Mouse (Mus musculus) forebrain, embryonic 15.5 days (tissue): ENCODE results near the gene Iqschfp. TPM values are rescaled to one million over a fixed set of nuclear protein-coding genes. Genes with fewer than 3 reads are reported as not detected.

ENCODE experiments used
- ATAC-seq: fragments of 200-750 bp; cut with Nextera tagmentation; replicated peaks from 2 replicates; pipeline ENCODE4 v1.8.0; 2017; ENCODE audit warnings: mild to moderate bottlenecking, moderate TSS enrichment, moderate library complexity
- H3K27ac ChIP-seq: fragments of 300-500 bp; sonication (generic); replicated peaks from 2 replicates; pipeline ENCODE4 v1.5.1; 2015; ENCODE audit warnings: mild to moderate bottlenecking, inconsistent platforms
- H3K27me3 ChIP-seq: fragments of 300-500 bp; sonication (generic); 2 replicates; pipeline ENCODE4 v1.6.1; 2015; ENCODE audit warnings: inconsistent platforms
- H3K36me3 ChIP-seq: fragments of 300-500 bp; sonication (generic); 2 replicates; pipeline ENCODE4 v1.6.1; 2015; ENCODE audit warnings: mild to moderate bottlenecking, inconsistent platforms
- H3K4me1 ChIP-seq: fragments of 300-500 bp; sonication (generic); 2 replicates; pipeline ENCODE4 v1.6.1; 2015; ENCODE audit warnings: inconsistent platforms
- H3K4me2 ChIP-seq: fragments of 300-500 bp; sonication (generic); replicated peaks from 2 replicates; pipeline ENCODE4 v1.6.1; 2015; ENCODE audit warnings: mild to moderate bottlenecking, inconsistent platforms
- H3K4me3 ChIP-seq: fragments of 300-500 bp; sonication (generic); 2 replicates; pipeline ENCODE4 v1.5.1; 2015; ENCODE audit warnings: mild to moderate bottlenecking, inconsistent platforms
- H3K9ac ChIP-seq: fragments of 300-500 bp; sonication (generic); replicated peaks from 2 replicates; pipeline ENCODE4 v1.6.1; 2015; ENCODE audit warnings: mild to moderate bottlenecking, inconsistent platforms
- H3K9me3 ChIP-seq: fragments of 300-500 bp; sonication (generic); 2 replicates; pipeline ENCODE4 v1.6.1; 2016; ENCODE audit warnings: inconsistent platforms
- WGBS: fragments of 180-500 bp; shearing (Covaris S2); methylation state at CpG from one replicate; pipeline ENCODE4 v1.1.7; 2015; ENCODE audit warnings: mixed read lengths; 5-methylcytosine and 5-hydroxymethylcytosine counted together
- polyA plus RNA-seq: library from polyadenylated mRNA; unstranded; fragments of >200 nt; fragmentation: Nextera tagmentation; extraction: Ambion mirVana; gene quantifications from 2 replicates; pipeline ENCODE4 v1.2.1, GENCODE M21; 2015

The Iqschfp gene
- polyA plus RNA-seq, 1 experiment from 2014 or later: 3.3 TPM

GRCm38 (mm10) chr3:68610011-68610410 is 718.0 kb downstream of the Iqschfp start:
- WGBS: 80% methylated on average over 6 of the region's 6 CpGs
- no peak for ATAC-seq
- Histone ChIP-seq H3K9ac (no peak overlapping the region), H3K4me2 (no peak overlapping the region), H3K27me3 (no peaks in the 10 kb centered on the region), H3K4me3 (no peak overlapping the region), H3K27ac (no peak overlapping the region), H3K4me1 (peaks cover 11% of the 10 kb centered on the region), H3K9me3 (no peaks in the 10 kb centered on the region), H3K36me3 (no peaks in the 10 kb centered on the region)

GRCm38 (mm10) chr3:68610598-68611261 is 718.7 kb downstream of the Iqschfp start:
- 90% methylated on average over 11 of the region's 11 CpGs for WGBS
- Histone ChIP-seq H3K9ac (no peak overlapping the region), H3K4me3 (no peak overlapping the region), H3K9me3 (no peaks in the 10 kb centered on the region), H3K27me3 (no peaks in the 10 kb centered on the region), H3K36me3 (no peaks in the 10 kb centered on the region), H3K27ac (no peak overlapping the region), H3K4me1 (peaks cover 6% of the 10 kb centered on the region), H3K4me2 (no peak overlapping the region)
- no peak for ATAC-seq

GRCm38 (mm10) chr3:68615042-68615810 is 723.2 kb downstream of the Iqschfp start:
- peak; percentile 20; the same call in 1 of the 2 replicates for ATAC-seq
- Histone ChIP-seq H3K36me3 (peaks cover 4% of the 10 kb centered on the region; the same call in 1 of the 2 replicates), H3K4me1 (no peaks in the 10 kb centered on the region), H3K27ac (no peak overlapping the region), H3K9ac (no peak overlapping the region), H3K27me3 (no peaks in the 10 kb centered on the region), H3K4me2 (no peak overlapping the region), H3K4me3 (no peak overlapping the region), H3K9me3 (no peaks in the 10 kb centered on the region)
- 71% methylated on average over 10 of the region's 10 CpGs for WGBS

DNA sequence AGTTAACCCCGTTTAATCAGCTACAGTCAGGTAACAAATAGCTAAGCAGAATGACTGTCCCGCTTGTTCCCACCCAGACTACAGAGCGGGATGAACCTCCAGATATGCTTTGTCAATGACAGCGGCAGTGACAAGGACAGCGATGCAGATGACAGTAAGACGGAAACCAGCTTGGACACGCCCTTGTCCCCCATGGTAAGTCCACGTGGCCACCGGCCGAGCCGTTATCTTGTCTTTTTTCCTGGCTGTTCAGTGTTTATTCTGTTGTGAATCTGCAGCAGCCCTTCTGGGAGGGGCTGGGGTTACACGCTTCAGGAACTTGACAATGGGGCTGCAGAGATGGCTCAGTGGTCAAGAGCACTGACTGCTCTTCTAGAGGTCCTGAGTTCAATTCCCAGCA is 724.3 kb downstream of the Iqschfp start:
- Histone ChIP-seq H3K9ac (no peak overlapping the region), H3K36me3 (peaks cover 10% of the 10 kb centered on the region), H3K27ac (no peak overlapping the region), H3K4me3 (no peak overlapping the region), H3K9me3 (no peaks in the 10 kb centered on the region), H3K4me2 (no peak overlapping the region), H3K27me3 (no peaks in the 10 kb centered on the region), H3K4me1 (no peaks in the 10 kb centered on the region)
- ATAC-seq: no peak
- WGBS: 92% methylated on average over 12 of the region's 12 CpGs

DNA sequence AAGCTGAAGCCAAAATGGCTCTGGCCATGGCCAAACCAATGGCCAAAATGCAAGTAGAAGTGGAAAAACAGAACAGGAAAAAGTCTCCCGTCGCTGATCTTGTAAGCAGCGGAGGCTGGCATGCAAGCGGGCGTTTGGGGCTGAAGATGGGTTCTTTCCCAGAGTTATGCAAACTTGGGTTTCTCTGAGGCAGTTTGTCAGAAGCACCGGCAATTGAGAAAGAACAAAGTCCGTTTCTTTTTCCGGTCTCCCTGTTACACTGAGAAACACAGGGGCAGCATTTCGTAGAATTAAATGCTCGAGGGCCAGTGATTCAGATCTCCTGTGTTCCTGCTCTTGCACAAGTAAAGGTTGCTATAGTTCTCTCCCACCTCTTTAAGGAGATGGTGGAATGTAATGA is 725.7 kb downstream of the Iqschfp start:
- no peaks in the 10 kb centered on the region for H3K27me3 ChIP-seq
- 93% methylated on average over 10 of the region's 10 CpGs for WGBS
- H3K4me2 ChIP-seq: no peak overlapping the region
- no peaks in the 10 kb centered on the region for H3K9me3 ChIP-seq
- no peak overlapping the region for H3K4me3 ChIP-seq
- H3K36me3 ChIP-seq: peaks cover 17% of the 10 kb centered on the region
- H3K4me1 ChIP-seq: no peaks in the 10 kb centered on the region
- no peak overlapping the region for H3K27ac ChIP-seq
- no peak overlapping the region for H3K9ac ChIP-seq
- ATAC-seq: no peak

DNA sequence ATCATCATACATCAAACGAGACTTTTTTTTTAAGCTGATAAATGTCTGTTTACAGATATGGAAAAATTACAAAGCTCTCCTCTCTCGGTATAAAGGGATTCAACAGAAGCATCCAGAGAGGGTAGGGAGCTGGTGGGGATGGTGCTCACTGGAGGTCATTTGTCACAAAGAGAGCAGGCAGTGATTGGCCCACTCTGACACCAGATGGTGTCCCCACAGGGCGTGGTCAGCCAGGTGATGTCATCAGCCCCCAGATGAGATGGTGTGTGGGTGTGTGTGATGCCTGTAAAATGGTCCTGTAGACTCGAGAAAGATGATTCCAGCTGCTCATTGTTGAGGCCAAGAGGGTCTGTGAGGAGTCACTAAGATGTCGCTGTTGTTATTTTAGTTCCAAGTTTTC is 727.1 kb downstream of the Iqschfp start:
- Histone ChIP-seq H3K9me3 (no peaks in the 10 kb centered on the region), H3K9ac (no peak overlapping the region), H3K27ac (no peak overlapping the region), H3K4me2 (no peak overlapping the region), H3K27me3 (no peaks in the 10 kb centered on the region), H3K4me3 (no peak overlapping the region), H3K4me1 (no peaks in the 10 kb centered on the region), H3K36me3 (peaks cover 24% of the 10 kb centered on the region)
- 82% methylated on average over 5 of the region's 5 CpGs for WGBS
- no peak for ATAC-seq

DNA sequence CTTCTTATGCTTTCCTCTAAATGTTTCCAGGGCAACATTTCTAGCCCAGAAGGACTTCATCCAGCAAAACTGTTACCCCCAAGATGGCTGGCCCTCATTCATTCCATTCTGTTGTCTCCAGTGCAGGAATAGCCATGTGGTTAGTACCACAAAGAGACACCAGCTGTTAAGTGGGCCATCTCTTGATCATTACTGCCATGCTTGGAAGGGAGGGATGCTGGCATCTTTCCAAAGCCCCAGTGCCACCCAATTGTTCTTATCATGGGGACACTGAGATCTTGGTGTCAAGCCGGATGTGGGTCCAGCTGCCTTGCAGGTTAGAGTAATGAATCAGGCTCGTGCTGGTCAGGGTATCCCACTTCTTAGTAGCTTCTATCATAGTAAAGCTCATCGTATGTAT is 729.9 kb downstream of the Iqschfp start:
- no peak overlapping the region for H3K4me2 ChIP-seq
- no peak overlapping the region for H3K9ac ChIP-seq
- WGBS: 93% methylated on average over 3 of the region's 3 CpGs
- H3K27me3 ChIP-seq: no peaks in the 10 kb centered on the region
- H3K36me3 ChIP-seq: peaks cover 42% of the 10 kb centered on the region
- H3K4me1 ChIP-seq: no peaks in the 10 kb centered on the region
- no peak overlapping the region for H3K4me3 ChIP-seq
- no peak for ATAC-seq
- no peaks in the 10 kb centered on the region for H3K9me3 ChIP-seq
- H3K27ac ChIP-seq: no peak overlapping the region

DNA sequence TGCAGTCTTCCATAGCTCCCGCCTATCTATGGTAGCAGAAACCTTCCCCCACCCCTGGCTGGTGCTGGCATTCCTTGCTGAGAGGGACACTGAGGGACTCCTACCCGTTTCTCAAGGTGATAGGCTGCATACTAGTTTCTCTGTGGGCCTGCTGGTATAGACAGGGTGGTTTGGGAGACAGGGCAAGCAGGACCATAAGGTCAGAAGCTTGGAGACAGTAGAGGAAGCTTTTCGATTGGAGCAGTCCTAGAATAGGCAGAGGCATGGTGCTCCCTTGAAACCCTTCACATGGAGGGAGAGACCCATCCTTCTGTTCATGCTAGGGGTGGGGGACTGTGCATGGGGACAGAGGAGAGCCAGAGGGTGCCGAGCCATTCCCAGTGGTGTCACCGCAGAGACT is 731.0 kb downstream of the Iqschfp start:
- no peaks in the 10 kb centered on the region for H3K27me3 ChIP-seq
- no peaks in the 10 kb centered on the region for H3K9me3 ChIP-seq
- no peaks in the 10 kb centered on the region for H3K4me1 ChIP-seq
- H3K27ac ChIP-seq: no peak overlapping the region
- H3K9ac ChIP-seq: no peak overlapping the region
- H3K4me3 ChIP-seq: no peak overlapping the region
- H3K36me3 ChIP-seq: peaks cover 45% of the 10 kb centered on the region
- no peak overlapping the region for H3K4me2 ChIP-seq
- no peak for ATAC-seq
- WGBS: 90% methylated on average over 5 of the region's 5 CpGs

DNA sequence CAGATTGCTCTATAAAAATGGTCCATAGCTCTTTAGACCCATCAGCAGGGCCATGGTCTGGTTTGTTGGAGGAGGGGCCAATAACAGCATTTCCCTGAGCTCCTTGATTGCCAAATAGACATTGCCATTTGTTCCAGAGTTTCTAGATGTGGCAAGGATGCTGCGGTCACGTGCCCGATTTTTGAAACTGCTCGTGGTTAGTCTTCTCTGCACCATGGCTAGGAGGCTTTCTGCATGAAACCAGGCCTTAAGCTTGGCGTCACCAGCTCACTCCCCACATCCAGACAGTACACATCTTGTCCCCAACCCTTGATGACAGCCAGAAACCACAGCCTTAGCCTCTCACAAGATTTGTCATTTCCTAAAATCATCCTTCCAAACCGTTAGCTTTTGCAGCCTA is 732.4 kb downstream of the Iqschfp start:
- no peak for ATAC-seq
- 94% methylated on average over 6 of the region's 6 CpGs for WGBS
- Histone ChIP-seq H3K36me3 (peaks cover 41% of the 10 kb centered on the region), H3K9me3 (no peaks in the 10 kb centered on the region), H3K4me1 (no peaks in the 10 kb centered on the region), H3K27ac (no peak overlapping the region), H3K27me3 (no peaks in the 10 kb centered on the region), H3K4me3 (no peak overlapping the region), H3K9ac (no peak overlapping the region), H3K4me2 (no peak overlapping the region)

GRCm38 (mm10) chr3:68630261-68630660 is 738.2 kb downstream of the Iqschfp start:
- Histone ChIP-seq H3K4me1 (no peaks in the 10 kb centered on the region), H3K9ac (no peak overlapping the region), H3K4me3 (no peak overlapping the region), H3K27me3 (no peaks in the 10 kb centered on the region), H3K27ac (no peak overlapping the region), H3K4me2 (no peak overlapping the region), H3K36me3 (peaks cover 13% of the 10 kb centered on the region), H3K9me3 (no peaks in the 10 kb centered on the region)
- ATAC-seq: no peak
- WGBS: 84% methylated on average over 4 of the region's 4 CpGs

- no peaks in the 10 kb centered on the region for H3K27me3 ChIP-seq
- H3K4me2 ChIP-seq: no peak overlapping the region
- no peak overlapping the region for H3K9ac ChIP-seq
- no peaks in the 10 kb centered on the region for H3K4me1 ChIP-seq
- 88% methylated on average over 3 of the region's 3 CpGs for WGBS
- no peak overlapping the region for H3K4me3 ChIP-seq
- peaks cover 9% of the 10 kb centered on the region for H3K36me3 ChIP-seq
- ATAC-seq: no peak
- no peaks in the 10 kb centered on the region for H3K9me3 ChIP-seq
- no peak overlapping the region for H3K27ac ChIP-seq
Measured at GRCm38 (mm10) chr3:68630821-68631220, 738.8 kb downstream of the Iqschfp start.

DNA sequence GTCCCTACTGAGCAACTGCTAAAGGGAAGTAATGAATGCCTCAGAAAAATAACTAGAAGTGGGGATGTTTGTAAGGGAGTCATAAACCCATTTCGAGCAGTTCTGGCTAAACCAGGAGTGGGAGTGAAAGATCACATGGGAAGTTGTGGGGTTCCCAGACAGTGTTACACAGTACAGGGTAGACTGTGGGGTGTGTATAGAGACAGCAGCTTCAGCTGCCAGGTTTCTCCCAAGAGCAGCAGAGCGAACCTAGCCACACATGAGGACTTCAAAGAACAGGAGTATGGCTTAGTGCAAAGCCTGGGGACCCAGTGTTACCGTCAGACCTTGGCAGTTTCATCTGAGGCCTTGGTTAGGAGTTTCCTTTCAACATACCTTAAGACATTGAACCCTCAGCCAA is 740.7 kb downstream of the Iqschfp start:
- Histone ChIP-seq H3K4me1 (no peaks in the 10 kb centered on the region), H3K27me3 (no peaks in the 10 kb centered on the region), H3K27ac (no peak overlapping the region), H3K9me3 (no peaks in the 10 kb centered on the region), H3K36me3 (peaks cover 2% of the 10 kb centered on the region; the same call in 1 of the 2 replicates), H3K4me2 (no peak overlapping the region), H3K4me3 (no peak overlapping the region), H3K9ac (no peak overlapping the region)
- no peak for ATAC-seq
- 93% methylated on average over 3 of the region's 3 CpGs for WGBS
